Mouse (Mus musculus) cortical plate, adult 2 months (tissue): ENCODE results near the gene Syne1.

Source experiments
- CTCF ChIP-seq: fragments of 200-500 bp; IDR thresholded peaks from 2 replicates; pipeline ENCODE4 v1.5.1; 2011; ENCODE audit warnings: mild to moderate bottlenecking, control low read depth, low read length; ENCODE audit not compliant: insufficient read depth; ENCODE audit errors: extremely low read depth
- POLR2A ChIP-seq: fragments of 200-500 bp; IDR thresholded peaks from 2 replicates; pipeline ENCODE4 v1.6.1; 2011; ENCODE audit warnings: mild to moderate bottlenecking, low read length, control low read depth; ENCODE audit not compliant: insufficient read depth; ENCODE audit errors: extremely low read depth

DNA sequence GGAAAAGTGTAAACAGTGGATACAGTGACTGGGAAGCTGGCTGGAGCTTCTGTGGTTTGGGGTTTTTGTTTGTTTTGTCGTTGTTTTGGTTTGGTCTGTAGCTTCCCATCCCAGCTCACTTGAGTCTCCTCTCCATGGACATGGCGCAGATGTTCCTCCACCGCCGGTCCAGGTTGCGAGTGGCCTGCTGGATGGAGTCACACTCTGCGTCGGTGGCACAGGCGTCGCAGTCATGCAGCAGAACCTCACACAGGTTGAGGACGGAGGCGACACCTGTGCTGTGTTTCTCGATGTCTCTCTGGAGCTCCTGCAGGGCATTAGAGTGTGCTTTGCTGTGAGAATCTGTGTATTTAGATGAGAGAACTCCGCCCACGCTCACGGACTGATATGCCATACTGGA, 493.6 kb downstream of the Syne1 start:
- TF ChIP-seq POLR2A (no peak), CTCF (no peak)
